Comparison of ENCODE assay signal across 21 mouse cellular contexts in the genomic region with DNA sequence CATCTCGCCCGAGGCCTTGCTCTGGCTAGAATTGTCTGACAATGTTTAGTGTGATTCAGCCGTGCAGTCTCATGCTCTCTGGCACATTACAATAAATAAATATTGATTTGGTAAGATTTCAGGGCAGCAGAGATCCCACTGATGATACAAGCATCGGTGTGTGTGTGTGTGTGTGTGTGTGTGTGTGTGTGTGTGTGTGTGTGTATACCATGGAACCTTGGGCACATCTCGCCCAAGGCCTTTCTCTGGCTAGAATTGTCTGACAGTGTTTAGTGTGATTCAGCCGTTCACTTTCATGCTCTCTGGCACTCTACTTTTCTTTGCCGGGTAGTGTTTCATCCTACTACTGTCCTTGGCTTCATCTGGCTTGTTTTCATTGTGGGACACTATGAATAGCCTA.
"Had no signal": no experiment of that assay in that cellular context is flagged by ENCODE, and none has a peak within 500 bp of the region (broad histone marks: within the 10 kb centered on the region; RNA-seq: fewer than 3 reads in every experiment).

No protein-coding gene starts in this region.

- H3K27ac ChIP-seq: lung, embryonic 15.5 days; macrophage; midbrain, embryonic 12.5 days; neural tube, embryonic 13.5 days; neural tube, embryonic 15.5 days had no signal

- DNase-seq: lung, adult 2 months; lung, postnatal 14 days; lung, postnatal 36 days; midbrain, embryonic 14.5 days; retina, postnatal 1 day; right cerebral cortex, adult 18-20 months; right cerebral cortex, postnatal 25 days; right cerebral cortex, postnatal 4 days; spleen, adult 18-20 months; thymus, adult 18-20 months; thymus, postnatal 14 days; thymus, postnatal 36 days had no signal

- H3K9me3 ChIP-seq: lung, embryonic 15.5 days; midbrain, embryonic 12.5 days; neural tube, embryonic 13.5 days had no signal

- ATAC-seq: lung, postnatal 0 days; midbrain, embryonic 16.5 days had no signal

- H3K36me3 ChIP-seq: lung, embryonic 15.5 days; midbrain, embryonic 12.5 days; neural tube, embryonic 13.5 days; neural tube, embryonic 15.5 days had no signal

- H3K4me2 ChIP-seq: lung, embryonic 15.5 days; midbrain, embryonic 12.5 days; neural tube, embryonic 13.5 days; neural tube, embryonic 15.5 days had no signal

- H3K9ac ChIP-seq: lung, embryonic 15.5 days; midbrain, embryonic 12.5 days; neural tube, embryonic 13.5 days; neural tube, embryonic 15.5 days had no signal

- H3K4me1 ChIP-seq: megakaryocyte, embryonic 14.5 days; midbrain, embryonic 12.5 days; neural tube, embryonic 15.5 days had no signal

- H3K27me3 ChIP-seq: lung, embryonic 15.5 days; midbrain, embryonic 12.5 days; neural tube, embryonic 13.5 days; neural tube, embryonic 15.5 days had no signal

- H3K4me3 ChIP-seq: lung, embryonic 15.5 days; megakaryocyte, embryonic 14.5 days; midbrain, embryonic 12.5 days; myocyte; neural tube, embryonic 13.5 days; neural tube, embryonic 15.5 days had no signal
